Mouse (Mus musculus): Measurements from ENCODE around the gene Gm10358. TPM values are rescaled to one million over a fixed set of nuclear protein-coding genes. Genes with fewer than 3 reads are reported as not detected.

Gm10358 gene
- polyA plus RNA-seq (2015; fragmentation: Nextera tagmentation; extraction: Ambion mirVana): 0.17 TPM in 1 of 2 replicates, not detected in the other

DNA sequence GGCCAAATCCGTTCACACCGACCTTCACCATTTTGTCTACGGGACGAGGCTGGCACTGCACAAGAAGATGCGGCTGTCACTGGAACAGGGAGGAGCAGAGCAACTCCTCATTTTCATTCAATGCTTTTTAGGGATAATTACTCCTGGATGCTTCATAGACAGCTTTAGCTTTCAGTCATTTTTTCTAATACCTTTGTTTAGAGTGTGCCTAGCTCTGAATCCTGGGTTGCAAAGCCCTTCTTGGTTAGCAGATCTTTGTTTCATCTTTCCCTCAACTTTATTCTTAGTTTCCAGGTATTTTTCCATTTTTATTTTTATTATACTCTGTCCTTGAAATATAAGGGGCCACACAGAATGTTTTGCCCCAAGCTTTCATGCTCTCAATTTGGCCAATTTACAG is at the start of gene Gm10358:
Gene Gm10358, minus strand, starts transcription at position 101 of the 400 bp plus-strand sequence.

DNA sequence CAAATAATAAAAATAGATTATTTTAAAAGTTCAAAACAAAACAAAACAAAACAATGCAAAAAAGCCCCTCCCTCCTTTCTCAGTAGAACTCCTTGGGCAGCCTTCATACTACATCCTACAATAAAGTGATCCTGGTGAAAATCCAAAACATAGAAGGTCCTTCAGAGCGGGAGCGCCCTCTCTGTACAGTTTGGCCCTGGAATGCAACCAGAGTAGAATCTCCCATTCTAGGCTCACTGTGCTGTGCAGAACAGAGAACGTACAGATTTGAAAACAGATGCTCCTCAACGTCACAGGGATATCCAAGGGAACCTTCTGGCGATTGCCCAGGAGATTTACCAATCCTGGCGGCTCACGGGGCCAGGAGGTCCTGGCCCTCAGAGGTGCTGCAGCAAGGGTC is 42.0 kb upstream of the Gm10358 start, which contains the start of gene Iqcm:
Gene Iqcm, plus strand, starts transcription at position 301 of the 400 bp plus-strand sequence.

Other genes starting within 250 kb of the Gm10358 start
- gene Rasd2, start 192.6 kb downstream of the Gm10358 start, polyA plus RNA-seq (2015; fragmentation: Nextera tagmentation; extraction: Ambion mirVana): 4.4 and 4.7 TPM in 2 replicates
- gene Iqcm, start 42.1 kb upstream of the Gm10358 start, polyA plus RNA-seq (2015; fragmentation: Nextera tagmentation; extraction: Ambion mirVana): 0.15 TPM in 1 of 2 replicates, not detected in the other